Mouse (Mus musculus) liver (tissue): ENCODE results near the gene Kcnk4.

ENCODE experiments used
- DNase-seq: peaks from one replicate; pipeline ENCODE4 v3.0.0-alpha.2; 2020; ENCODE audit warnings: mixed read lengths

Gene Kcnk4

GRCm38 (mm10) chr19:6936299-6936698 is 2.0 kb upstream of the Kcnk4 start:
- DNase-seq = no peak

GRCm38 (mm10) chr19:6933436-6934194 is 700 bp downstream of the Kcnk4 start:
- no peak for DNase-seq

GRCm38 (mm10) chr19:6933102-6933435 is 1.2 kb downstream of the Kcnk4 start:
- DNase-seq = no peak

GRCm38 (mm10) chr19:6932018-6932417 is 2.3 kb downstream of the Kcnk4 start:
- no peak for DNase-seq

DNA sequence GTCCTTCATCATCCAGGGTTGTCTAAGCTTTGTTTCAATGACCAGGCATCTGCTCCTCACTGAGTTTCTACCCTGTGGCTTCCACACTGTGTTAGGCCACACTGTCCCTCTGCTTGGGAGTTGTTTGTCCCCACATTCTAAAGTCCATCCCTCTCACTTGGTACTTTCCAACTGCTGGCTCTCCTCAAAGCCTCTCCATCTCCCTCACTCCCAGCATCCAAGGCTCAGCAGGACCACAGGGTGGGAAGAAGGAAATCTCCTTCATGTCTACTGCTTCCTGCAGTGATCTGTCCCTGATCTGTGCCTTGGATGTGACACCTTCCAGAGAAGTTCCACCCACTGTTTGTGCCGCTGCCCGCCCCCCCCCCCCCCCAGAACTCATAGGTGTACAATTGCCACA is 3.3 kb downstream of the Kcnk4 start:
- DNase-seq = no peak

- no peak for DNase-seq
These were observed 6.2 kb downstream of the Kcnk4 start for GRCm38 (mm10) chr19:6928080-6928479.

DNA sequence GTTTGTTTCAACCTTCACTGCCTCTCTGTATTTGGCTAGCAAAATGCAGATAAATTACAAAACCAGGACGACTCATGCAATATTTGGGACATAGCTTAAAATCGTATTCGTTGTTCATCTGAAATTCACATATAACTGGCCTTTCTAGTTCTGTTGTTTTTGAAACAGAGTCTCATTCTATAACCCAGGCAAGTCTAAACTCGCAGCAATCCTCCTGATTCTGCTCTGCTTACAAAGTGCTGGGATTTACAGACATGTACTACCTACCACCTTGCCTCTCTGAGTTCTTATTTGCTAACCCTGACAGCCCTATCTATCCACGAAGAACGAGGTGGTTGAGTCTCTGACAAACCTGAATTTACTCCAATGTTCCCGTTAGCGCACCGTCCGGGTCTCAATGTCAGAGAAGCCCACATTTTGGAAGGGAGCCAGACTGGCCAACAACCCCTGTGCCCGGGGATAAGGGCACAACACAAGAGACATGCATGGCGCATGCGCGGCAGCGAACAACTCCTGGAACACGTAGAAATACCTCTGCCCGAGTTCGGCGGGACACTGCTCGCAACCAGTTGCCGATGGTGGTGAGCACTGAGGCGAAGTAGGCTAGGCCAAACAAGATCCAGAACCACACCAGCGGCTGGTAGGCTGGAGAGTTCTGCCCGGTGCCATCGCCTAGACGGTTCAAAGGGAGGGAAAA is 7.6 kb downstream of the Kcnk4 start:
- DNase-seq = no peak

DNA sequence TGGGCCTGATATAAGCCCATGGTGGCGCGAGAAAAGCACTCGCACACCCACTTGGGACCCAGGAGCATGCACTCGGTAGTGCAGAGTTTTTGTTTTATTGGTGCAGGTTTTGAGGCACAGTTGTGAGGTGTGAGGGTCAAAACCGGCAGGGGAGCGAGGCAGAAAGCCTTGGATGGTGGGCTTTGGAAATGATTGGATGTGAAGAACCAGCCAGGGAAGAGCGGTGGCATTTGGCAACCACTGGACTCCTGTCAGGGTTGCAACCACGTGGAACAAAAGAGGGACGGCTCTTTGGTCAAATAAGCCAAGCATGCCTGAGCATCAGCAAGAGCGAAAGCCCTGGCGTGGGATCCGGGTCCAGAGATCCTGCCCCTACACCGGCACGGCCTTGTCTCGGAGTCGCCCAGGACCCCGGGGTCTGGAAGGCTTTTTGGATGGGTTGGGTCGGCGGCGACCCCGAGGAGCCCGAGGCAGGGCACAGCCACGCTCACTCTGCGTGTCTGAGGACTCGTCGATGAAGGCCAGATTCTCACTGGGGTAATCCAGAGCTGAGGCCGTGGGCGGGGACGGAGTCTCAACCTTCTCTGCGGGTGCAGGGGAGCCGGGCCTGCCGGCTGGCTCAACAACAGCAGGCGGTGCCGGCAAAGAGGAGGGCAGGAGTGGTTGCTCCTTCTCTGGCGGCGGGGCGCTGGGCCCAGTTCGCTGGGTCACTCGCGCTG is 8.5 kb downstream of the Kcnk4 start:
- DNase-seq = no peak

GRCm38 (mm10) chr19:6925307-6925573 is 9.1 kb downstream of the Kcnk4 start, which contains the start of gene Catsperz:
Gene Catsperz (minus strand): TSS chr19:6925380.
- no peak for DNase-seq

GRCm38 (mm10) chr19:6924461-6925306 is 9.6 kb downstream of the Kcnk4 start:
- DNase-seq = peak; percentile 80

- DNase-seq = no peak
These were observed 11.2 kb downstream of the Kcnk4 start for GRCm38 (mm10) chr19:6922901-6923735.

- peak; percentile 100 for DNase-seq
These were observed 12.4 kb downstream of the Kcnk4 start, which contains the start of gene Esrra for GRCm38 (mm10) chr19:6921647-6922567. Gene Esrra (minus strand): TSS chr19:6921813.

DNA sequence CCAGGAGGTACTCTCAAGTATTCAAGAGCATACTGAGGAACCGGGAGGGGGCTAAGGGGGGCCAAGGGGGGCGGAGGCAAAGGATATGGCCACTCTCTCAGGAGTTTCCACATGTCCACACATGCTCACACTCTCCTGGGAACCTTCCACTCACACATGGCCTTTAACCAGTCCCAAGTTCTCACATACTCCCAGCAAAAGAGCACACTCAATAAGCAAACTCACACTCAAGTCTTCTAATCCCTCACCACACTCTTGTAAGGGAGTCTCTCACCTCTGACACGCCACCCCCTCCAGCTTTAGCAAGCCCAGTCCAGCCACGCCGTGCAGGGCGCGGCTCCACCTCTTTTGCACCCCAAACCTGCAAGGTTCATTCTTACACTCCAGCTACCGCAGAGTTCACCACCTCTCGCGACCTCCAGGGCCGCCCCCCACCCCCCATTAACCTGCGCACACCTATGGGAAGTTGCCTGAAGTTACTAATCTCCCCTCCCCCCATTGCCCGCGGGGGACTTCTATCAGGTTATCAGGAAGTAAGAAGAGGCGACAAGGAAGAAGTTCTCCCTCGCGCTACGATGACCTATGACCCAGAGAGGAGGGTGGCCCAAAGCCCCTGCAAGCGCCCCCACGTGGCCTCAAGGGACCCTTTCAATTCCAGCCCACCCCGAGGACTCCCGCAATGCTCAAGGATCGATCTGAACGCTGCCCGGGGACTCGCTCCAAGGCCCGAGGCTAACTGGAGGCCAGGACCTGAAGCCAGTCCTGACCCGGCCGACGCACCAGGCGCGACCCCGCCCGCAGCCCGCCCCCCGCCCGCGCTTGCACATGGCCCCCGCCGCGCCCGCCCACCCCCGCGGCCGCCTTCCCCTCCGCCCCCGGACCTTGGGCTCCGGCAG is 13.3 kb downstream of the Kcnk4 start:
- DNase-seq = peak; percentile 62

DNA sequence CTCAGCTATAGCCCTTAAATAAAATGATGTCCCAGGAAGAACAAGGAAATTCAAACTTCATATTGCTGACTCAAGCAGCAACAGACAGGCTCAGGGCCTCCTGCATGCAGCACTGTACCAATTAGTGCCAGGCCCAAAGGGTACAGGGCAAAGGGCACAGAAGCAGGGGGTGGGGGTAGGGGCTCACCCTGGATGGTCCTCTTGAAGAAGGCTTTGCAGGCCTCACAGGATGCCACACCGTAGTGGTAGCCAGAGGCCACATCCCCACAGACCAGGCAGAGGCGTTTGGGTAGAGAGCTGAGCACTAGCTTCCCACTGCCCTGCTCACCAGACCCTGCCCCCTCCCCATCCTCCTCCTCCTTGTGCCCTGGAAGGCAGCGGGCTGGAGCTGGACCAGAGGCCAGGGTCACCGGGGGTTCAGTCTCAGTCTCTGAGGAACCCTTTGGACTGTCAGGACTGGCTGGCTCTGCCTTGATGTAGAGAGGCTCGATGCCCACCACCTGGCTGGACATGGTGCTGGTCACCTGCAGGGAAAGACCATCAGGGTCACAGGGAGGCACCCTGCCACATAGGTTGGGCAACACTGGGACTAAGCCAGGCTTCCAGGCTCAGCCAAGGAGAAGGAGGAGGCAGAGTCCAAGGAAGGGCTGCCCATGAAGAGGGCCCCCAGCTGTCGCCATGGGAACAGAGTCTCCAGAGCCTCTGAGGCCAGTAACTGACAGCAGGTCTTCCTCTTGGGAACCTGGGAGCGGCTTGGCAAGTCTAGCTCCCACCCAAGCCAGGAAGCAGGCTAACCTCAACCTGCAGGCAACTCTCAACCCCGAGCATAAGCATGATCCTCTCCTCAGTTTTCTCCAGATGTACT is 14.2 kb downstream of the Kcnk4 start:
- DNase-seq = no peak

- no peak for DNase-seq
These were observed 14.9 kb downstream of the Kcnk4 start for GRCm38 (mm10) chr19:6919431-6919830.

- no peak for DNase-seq
These were observed 16.0 kb downstream of the Kcnk4 start for GRCm38 (mm10) chr19:6918321-6918720.

DNA sequence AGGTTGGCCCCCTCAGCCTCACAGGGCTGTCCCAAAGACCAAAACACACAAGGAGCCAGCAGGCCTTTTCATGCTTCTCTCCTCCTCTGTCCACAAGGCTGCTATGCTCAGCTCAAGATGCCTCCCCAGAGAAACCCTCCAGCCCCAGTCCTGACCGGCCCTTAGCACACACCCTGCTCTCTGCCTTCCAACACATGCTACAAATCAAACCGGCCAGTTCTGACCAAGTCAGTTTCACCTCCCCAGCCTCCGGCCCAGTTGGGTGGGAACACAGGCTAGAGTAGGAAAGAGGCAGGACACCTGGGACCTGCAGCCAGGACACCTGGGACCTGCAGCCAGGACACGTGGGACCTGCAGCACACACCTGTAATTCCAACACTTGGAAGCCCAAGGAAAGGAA is 17.8 kb downstream of the Kcnk4 start:
- DNase-seq = no peak

DNA sequence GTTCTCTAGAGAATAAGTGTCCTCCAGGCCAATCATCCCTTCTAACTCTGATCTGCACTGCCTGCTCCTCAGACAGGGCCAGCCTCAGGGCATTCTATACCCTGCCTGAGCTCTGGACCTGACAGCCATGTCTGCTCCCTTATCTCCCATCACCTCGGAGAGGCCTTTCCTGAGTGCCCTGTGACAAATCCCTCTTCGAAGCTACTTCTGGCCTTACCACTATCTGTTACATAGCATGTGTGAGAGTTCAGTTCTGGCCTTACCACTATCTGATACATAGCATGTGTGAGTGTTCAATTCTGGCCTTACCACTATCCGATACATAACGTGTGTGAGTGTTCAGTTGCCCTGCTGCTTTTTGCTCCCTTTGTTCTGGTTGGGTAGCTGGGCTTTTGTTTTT is 19.0 kb downstream of the Kcnk4 start:
- DNase-seq = no peak

- no peak for DNase-seq
These were observed 19.8 kb downstream of the Kcnk4 start for GRCm38 (mm10) chr19:6914540-6914939.
